Mouse (Mus musculus): ENCODE measurements around the gene Six2. TPM values are rescaled to one million over a fixed set of nuclear protein-coding genes. Genes with fewer than 3 reads are reported as not detected.

Gene Six2
- polyA plus RNA-seq, 1 experiment from 2014 or later, result 0.42 TPM

DNA sequence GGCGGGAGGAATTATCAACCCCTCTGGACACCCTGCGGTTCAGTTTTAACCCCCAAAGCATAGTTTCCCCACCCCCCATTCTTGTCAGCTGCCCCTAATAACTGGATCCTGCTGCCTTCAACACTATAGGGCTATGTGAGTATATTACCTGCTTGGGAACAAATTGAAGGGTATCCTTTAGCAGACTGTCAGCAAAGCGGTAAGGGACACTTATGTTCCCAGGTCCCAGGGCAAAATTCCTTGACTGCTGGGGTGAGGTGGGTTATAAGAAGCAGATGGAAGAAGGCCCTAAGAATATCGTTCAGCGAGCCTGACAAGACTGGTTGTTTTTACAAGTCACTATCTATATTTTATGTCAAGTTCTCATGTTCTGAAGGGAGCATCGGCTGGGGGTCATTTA lies 6.3 kb downstream of the Six2 start:
- Histone ChIP-seq H3K9me3 (ENCODE audit: control insufficient read depth, low read length) (no peaks in the 10 kb centered on the region), H3K4me2 (ENCODE audit: low read length) (no peak overlapping the region), H3K27me3 (ENCODE audit: control insufficient read depth, insufficient read depth, low read length) (peaks cover 90% of the 10 kb centered on the region), H3K36me3 (ENCODE audit: control insufficient read depth, insufficient read depth, low read length) (no peaks in the 10 kb centered on the region), H3K9ac (replicated peaks; ENCODE audit: low read length) (no peak overlapping the region), H3K4me3 (replicated peaks; ENCODE audit: low read depth, low read length) (no peak overlapping the region), H3K27ac (replicated peaks; ENCODE audit: low read depth, low read length) (no peak overlapping the region), H3K4me1 (ENCODE audit: control insufficient read depth, insufficient read depth, low read length) (no peaks in the 10 kb centered on the region)
- peak; percentile 13 for DNase-seq
- 7% methylated on average over 6 of the region's 6 CpGs for WGBS
- ATAC-seq (ENCODE audit: low FRiP score, low TSS enrichment), result no peak

GRCm38 (mm10) chr17:85680851-85681550 lies 7.1 kb downstream of the Six2 start:
- Histone ChIP-seq H3K36me3 (ENCODE audit: control insufficient read depth, insufficient read depth, low read length) (no peaks in the 10 kb centered on the region), H3K27ac (replicated peaks; ENCODE audit: low read depth, low read length) (no peak overlapping the region), H3K4me2 (ENCODE audit: low read length) (no peak overlapping the region), H3K9ac (replicated peaks; ENCODE audit: low read length) (no peak overlapping the region), H3K4me1 (ENCODE audit: control insufficient read depth, insufficient read depth, low read length) (no peaks in the 10 kb centered on the region), H3K4me3 (replicated peaks; ENCODE audit: low read depth, low read length) (no peak overlapping the region), H3K27me3 (ENCODE audit: control insufficient read depth, insufficient read depth, low read length) (peaks cover 82% of the 10 kb centered on the region), H3K9me3 (ENCODE audit: control insufficient read depth, low read length) (no peaks in the 10 kb centered on the region)
- ATAC-seq (ENCODE audit: low FRiP score, low TSS enrichment) (no peak), DNase-seq (no peak)
- WGBS, result under 1% methylated on average over 19 of the region's 19 CpGs

- H3K4me3 ChIP-seq (replicated peaks; ENCODE audit: low read depth, low read length), result no peak overlapping the region
- DNase-seq (peak; percentile 29), ATAC-seq (ENCODE audit: low FRiP score, low TSS enrichment) (no peak)
- H3K4me2 ChIP-seq (ENCODE audit: low read length), result no peak overlapping the region
- no peak overlapping the region for H3K9ac ChIP-seq (replicated peaks; ENCODE audit: low read length)
- H3K4me1 ChIP-seq (ENCODE audit: control insufficient read depth, insufficient read depth, low read length), result no peaks in the 10 kb centered on the region
- whole genome bisulfite sequencing, result 1% methylated on average over 21 of the region's 21 CpGs
- H3K27me3 ChIP-seq (ENCODE audit: control insufficient read depth, insufficient read depth, low read length), result peaks cover 75% of the 10 kb centered on the region
- H3K27ac ChIP-seq (replicated peaks; ENCODE audit: low read depth, low read length), result no peak overlapping the region
- no peaks in the 10 kb centered on the region for H3K36me3 ChIP-seq (ENCODE audit: control insufficient read depth, insufficient read depth, low read length)
- H3K9me3 ChIP-seq (ENCODE audit: control insufficient read depth, low read length), result no peaks in the 10 kb centered on the region
Observed at GRCm38 (mm10) chr17:85680116-85680850, 7.8 kb downstream of the Six2 start.

DNA sequence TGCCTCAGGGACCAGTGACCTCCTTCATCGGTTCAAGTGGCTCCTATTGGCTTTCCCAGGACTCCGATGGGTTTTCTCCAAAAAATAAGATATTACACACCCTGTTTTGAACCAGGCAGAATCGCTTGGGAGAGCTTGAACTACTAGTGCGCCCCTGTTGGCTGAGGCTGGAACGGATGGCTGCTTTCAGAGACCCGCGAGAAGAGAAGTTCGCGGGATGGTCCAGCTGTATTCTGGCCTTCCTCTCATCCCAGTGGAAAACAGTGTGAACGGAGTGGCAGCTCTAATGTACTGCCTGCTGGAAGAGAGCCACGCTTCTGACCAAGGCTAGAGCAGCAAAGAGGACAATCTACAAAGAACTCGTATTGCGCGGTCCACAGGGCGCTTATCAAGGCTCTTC lies 8.4 kb downstream of the Six2 start:
- Histone ChIP-seq H3K9ac (replicated peaks; ENCODE audit: low read length) (no peak overlapping the region), H3K4me2 (ENCODE audit: low read length) (no peak overlapping the region), H3K36me3 (ENCODE audit: control insufficient read depth, insufficient read depth, low read length) (no peaks in the 10 kb centered on the region), H3K4me3 (replicated peaks; ENCODE audit: low read depth, low read length) (no peak overlapping the region), H3K27ac (replicated peaks; ENCODE audit: low read depth, low read length) (no peak overlapping the region), H3K4me1 (ENCODE audit: control insufficient read depth, insufficient read depth, low read length) (no peaks in the 10 kb centered on the region), H3K27me3 (ENCODE audit: control insufficient read depth, insufficient read depth, low read length) (peaks cover 69% of the 10 kb centered on the region), H3K9me3 (ENCODE audit: control insufficient read depth, low read length) (no peaks in the 10 kb centered on the region)
- WGBS, result 1% methylated on average over 15 of the region's 15 CpGs
- DNase-seq, result peak; percentile 61
- no peak for ATAC-seq (ENCODE audit: low FRiP score, low TSS enrichment)

- Histone ChIP-seq H3K4me2 (ENCODE audit: low read length) (peak overlapping the region; percentile 43), H3K27me3 (ENCODE audit: control insufficient read depth, insufficient read depth, low read length) (peaks cover 12% of the 10 kb centered on the region; the same call in 1 of the 2 replicates), H3K9ac (replicated peaks; ENCODE audit: low read length) (no peak overlapping the region), H3K4me1 (ENCODE audit: control insufficient read depth, insufficient read depth, low read length) (no peaks in the 10 kb centered on the region), H3K9me3 (ENCODE audit: control insufficient read depth, low read length) (no peaks in the 10 kb centered on the region), H3K4me3 (replicated peaks; ENCODE audit: low read depth, low read length) (0 out of 2 replicates have a peak overlapping the region, but pooled peaks have one; percentile 6), H3K27ac (replicated peaks; ENCODE audit: low read depth, low read length) (no peak overlapping the region), H3K36me3 (ENCODE audit: control insufficient read depth, insufficient read depth, low read length) (no peaks in the 10 kb centered on the region)
- DNase-seq (peak; percentile 93), ATAC-seq (ENCODE audit: low FRiP score, low TSS enrichment) (peak; percentile 43; the same call in 1 of the 2 replicates)
- 2% methylated on average over 20 of the region's 20 CpGs for WGBS
Observed at GRCm38 (mm10) chr17:85664618-85665320, 23.3 kb downstream of the Six2 start.

DNA sequence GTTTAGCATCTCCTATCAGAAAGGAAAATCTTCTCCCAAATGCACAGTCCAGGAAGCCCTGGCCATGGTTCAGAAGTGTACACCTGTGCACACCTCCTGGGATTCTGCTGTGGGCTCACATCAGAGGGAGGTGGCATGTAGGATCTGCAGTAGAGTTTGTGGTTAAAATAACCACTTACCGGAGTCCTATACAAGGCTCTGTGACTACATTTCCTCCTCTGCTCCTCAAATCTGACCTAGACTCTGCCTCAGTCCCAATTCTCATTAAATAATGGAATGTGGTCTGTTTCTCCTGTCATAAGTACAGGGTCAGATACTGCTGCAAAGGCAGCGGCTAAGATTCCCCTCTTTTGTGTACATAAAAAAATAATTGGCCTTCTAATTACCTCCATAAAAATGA lies 23.9 kb downstream of the Six2 start:
- no peaks in the 10 kb centered on the region for H3K4me1 ChIP-seq (ENCODE audit: control insufficient read depth, insufficient read depth, low read length)
- WGBS, result 27% methylated on average over 2 of the region's 2 CpGs
- no peak for ATAC-seq (ENCODE audit: low FRiP score, low TSS enrichment)
- H3K36me3 ChIP-seq (ENCODE audit: control insufficient read depth, insufficient read depth, low read length), result no peaks in the 10 kb centered on the region
- H3K9ac ChIP-seq (replicated peaks; ENCODE audit: low read length), result no peak overlapping the region
- no peaks in the 10 kb centered on the region for H3K9me3 ChIP-seq (ENCODE audit: control insufficient read depth, low read length)
- H3K4me2 ChIP-seq (ENCODE audit: low read length), result peak overlapping the region; percentile 43; the same call in 1 of the 2 replicates
- H3K27me3 ChIP-seq (ENCODE audit: control insufficient read depth, insufficient read depth, low read length), result peaks cover 12% of the 10 kb centered on the region; the same call in 1 of the 2 replicates
- DNase-seq, result no peak
- H3K4me3 ChIP-seq (replicated peaks; ENCODE audit: low read depth, low read length), result no peak overlapping the region
- H3K27ac ChIP-seq (replicated peaks; ENCODE audit: low read depth, low read length), result no peak overlapping the region

GRCm38 (mm10) chr17:85661521-85661920 lies 26.6 kb downstream of the Six2 start:
- ATAC-seq (ENCODE audit: low FRiP score, low TSS enrichment) (no peak), DNase-seq (no peak)
- Histone ChIP-seq H3K4me1 (ENCODE audit: control insufficient read depth, insufficient read depth, low read length) (no peaks in the 10 kb centered on the region), H3K27me3 (ENCODE audit: control insufficient read depth, insufficient read depth, low read length) (peaks cover 9% of the 10 kb centered on the region; the same call in 1 of the 2 replicates), H3K4me3 (replicated peaks; ENCODE audit: low read depth, low read length) (no peak overlapping the region), H3K36me3 (ENCODE audit: control insufficient read depth, insufficient read depth, low read length) (no peaks in the 10 kb centered on the region), H3K9me3 (ENCODE audit: control insufficient read depth, low read length) (no peaks in the 10 kb centered on the region), H3K4me2 (ENCODE audit: low read length) (no peak overlapping the region), H3K27ac (replicated peaks; ENCODE audit: low read depth, low read length) (no peak overlapping the region), H3K9ac (replicated peaks; ENCODE audit: low read length) (no peak overlapping the region)
- WGBS, result 82% methylated on average over 5 of the region's 5 CpGs

DNA sequence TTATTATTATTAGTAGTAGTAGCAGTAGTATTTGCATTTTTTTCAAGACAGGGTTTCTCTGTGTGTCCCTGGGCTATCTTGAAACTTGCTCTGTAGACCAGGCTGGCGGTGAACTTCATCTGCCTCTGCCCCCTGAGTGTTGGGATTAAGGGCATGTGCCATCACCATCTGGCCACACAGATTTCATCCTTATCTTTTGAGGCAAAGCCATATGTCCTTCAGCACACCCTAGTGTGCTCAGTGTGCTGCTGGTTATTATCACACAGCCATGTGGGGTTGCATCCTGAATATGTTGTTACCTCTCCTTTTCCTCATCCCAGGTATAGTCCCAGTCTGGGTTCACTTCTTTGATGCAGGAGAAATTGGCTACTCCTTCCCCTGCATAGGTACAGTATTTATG lies 28.1 kb downstream of the Six2 start:
- no peak overlapping the region for H3K9ac ChIP-seq (replicated peaks; ENCODE audit: low read length)
- H3K4me1 ChIP-seq (ENCODE audit: control insufficient read depth, insufficient read depth, low read length), result no peaks in the 10 kb centered on the region
- H3K9me3 ChIP-seq (ENCODE audit: control insufficient read depth, low read length), result no peaks in the 10 kb centered on the region
- H3K36me3 ChIP-seq (ENCODE audit: control insufficient read depth, insufficient read depth, low read length), result no peaks in the 10 kb centered on the region
- H3K4me2 ChIP-seq (ENCODE audit: low read length), result no peak overlapping the region
- DNase-seq (no peak), ATAC-seq (ENCODE audit: low FRiP score, low TSS enrichment) (no peak)
- no peak overlapping the region for H3K27ac ChIP-seq (replicated peaks; ENCODE audit: low read depth, low read length)
- no peak overlapping the region for H3K4me3 ChIP-seq (replicated peaks; ENCODE audit: low read depth, low read length)
- H3K27me3 ChIP-seq (ENCODE audit: control insufficient read depth, insufficient read depth, low read length), result peaks cover 5% of the 10 kb centered on the region; the same call in 1 of the 2 replicates
- 59% methylated on average over 1 of the region's 1 CpGs for WGBS

Data from midbrain, embryonic 14.5 days (tissue).